Mouse (Mus musculus) cortical plate, adult 2 months (tissue): Measurements from ENCODE around the gene Ppp1r35. TPM values are rescaled to one million over a fixed set of nuclear protein-coding genes. Genes with fewer than 3 reads are reported as not detected.

Experiments used
- H3K27ac ChIP-seq: fragments of 200-500 bp; 2 replicates; pipeline ENCODE4 v1.5.1; 2012; ENCODE audit warnings: low read length, control low read depth, inconsistent platforms; ENCODE audit not compliant: insufficient read depth
- H3K4me1 ChIP-seq: fragments of 200-500 bp; 2 replicates; pipeline ENCODE4 v1.6.1; 2011; ENCODE audit warnings: low read length; ENCODE audit not compliant: control insufficient read depth, insufficient read depth
- H3K4me3 ChIP-seq: fragments of 200-500 bp; 2 replicates; pipeline ENCODE4 v1.5.1; 2011; ENCODE audit warnings: mild to moderate bottlenecking, low read length, control low read depth; ENCODE audit not compliant: insufficient read depth
- CTCF ChIP-seq: fragments of 200-500 bp; IDR thresholded peaks from 2 replicates; pipeline ENCODE4 v1.5.1; 2011; ENCODE audit warnings: mild to moderate bottlenecking, control low read depth, low read length; ENCODE audit not compliant: insufficient read depth; ENCODE audit errors: extremely low read depth
- POLR2A ChIP-seq: fragments of 200-500 bp; IDR thresholded peaks from 2 replicates; pipeline ENCODE4 v1.6.1; 2011; ENCODE audit warnings: mild to moderate bottlenecking, low read length, control low read depth; ENCODE audit not compliant: insufficient read depth; ENCODE audit errors: extremely low read depth
- polyA plus RNA-seq: library from polyadenylated mRNA; depleted of rRNA; stranded (reverse); fragments of >200 nt; gene quantifications from 2 replicates; pipeline ENCODE4 v1.2.3, GENCODE M21; 2012

Gene Ppp1r35
- polyA plus RNA-seq, 1 experiment = 27.6 TPM

GRCm38 (mm10) chr5:137758921-137759534 is 19.6 kb upstream of the Ppp1r35 start:
- no peak for TF ChIP-seq POLR2A
- TF ChIP-seq CTCF = no peak
- H3K4me3 ChIP-seq = peak overlapping the region; percentile 39
- H3K27ac ChIP-seq = peak overlapping the region; percentile 90
- H3K4me1 ChIP-seq = no peaks in the 10 kb centered on the region; the same call in 1 of the 2 replicates

- peak overlapping the region; percentile 39; the same call in 1 of the 2 replicates for H3K4me3 ChIP-seq
- TF ChIP-seq POLR2A (no peak), CTCF (peak; percentile 79)
- H3K27ac ChIP-seq = no peak overlapping the region; the same call in 1 of the 2 replicates
- no peaks in the 10 kb centered on the region; the same call in 1 of the 2 replicates for H3K4me1 ChIP-seq
Measured at GRCm38 (mm10) chr5:137759971-137760412, 18.7 kb upstream of the Ppp1r35 start.

- TF ChIP-seq POLR2A = no peak
- no peak for TF ChIP-seq CTCF
- no peak overlapping the region for H3K4me3 ChIP-seq
- no peak overlapping the region for H3K27ac ChIP-seq
- H3K4me1 ChIP-seq = no peaks in the 10 kb centered on the region
Measured at GRCm38 (mm10) chr5:137764609-137765340, 13.9 kb upstream of the Ppp1r35 start.

GRCm38 (mm10) chr5:137766270-137766669 is 12.4 kb upstream of the Ppp1r35 start:
- Histone ChIP-seq H3K27ac (no peak overlapping the region), H3K4me1 (no peaks in the 10 kb centered on the region), H3K4me3 (no peak overlapping the region)
- TF ChIP-seq POLR2A (no peak), CTCF (peak; percentile 36; the same call in 1 of the 2 replicates)

- TF ChIP-seq CTCF = no peak
- no peak for TF ChIP-seq POLR2A
- Histone ChIP-seq H3K27ac (no peak overlapping the region), H3K4me3 (no peak overlapping the region), H3K4me1 (no peaks in the 10 kb centered on the region)
Measured at GRCm38 (mm10) chr5:137768475-137768874, 10.2 kb upstream of the Ppp1r35 start.

GRCm38 (mm10) chr5:137770709-137771108 is 7.9 kb upstream of the Ppp1r35 start:
- Histone ChIP-seq H3K4me1 (no peaks in the 10 kb centered on the region), H3K27ac (no peak overlapping the region), H3K4me3 (no peak overlapping the region)
- peak; percentile 72 for TF ChIP-seq CTCF
- TF ChIP-seq POLR2A = no peak

- Histone ChIP-seq H3K4me1 (no peaks in the 10 kb centered on the region; the same call in 1 of the 2 replicates), H3K4me3 (no peak overlapping the region), H3K27ac (no peak overlapping the region)
- no peak for TF ChIP-seq POLR2A
- no peak for TF ChIP-seq CTCF
Measured at GRCm38 (mm10) chr5:137772755-137773154, 5.9 kb upstream of the Ppp1r35 start.

GRCm38 (mm10) chr5:137775587-137776290 is 2.9 kb upstream of the Ppp1r35 start:
- Histone ChIP-seq H3K4me1 (no peaks in the 10 kb centered on the region; the same call in 1 of the 2 replicates), H3K4me3 (no peak overlapping the region), H3K27ac (no peak overlapping the region)
- TF ChIP-seq POLR2A (no peak), CTCF (no peak)

- H3K27ac ChIP-seq = no peak overlapping the region
Measured at GRCm38 (mm10) chr5:137776408-137776918, 2.2 kb upstream of the Ppp1r35 start.

More at GRCm38 (mm10) chr5:137776408-137776918, 2.2 kb upstream of the Ppp1r35 start:
- TF ChIP-seq POLR2A (no peak), CTCF (no peak)
- no peak overlapping the region for H3K4me3 ChIP-seq
- H3K4me1 ChIP-seq = no peaks in the 10 kb centered on the region; the same call in 1 of the 2 replicates
